Mouse (Mus musculus) testis, adult 2 months (tissue): Measurements from ENCODE around the gene Slamf7.

Experiments
- CTCF ChIP-seq: fragments of 200-500 bp; IDR thresholded peaks from 2 replicates; pipeline ENCODE4 v1.5.1; 2012; ENCODE audit warnings: low read depth, mild to moderate bottlenecking, inconsistent platforms, low read length, moderate library complexity; ENCODE audit not compliant: control insufficient read depth, insufficient read depth, insufficient replicate concordance
- POLR2A ChIP-seq: fragments of 200-500 bp; IDR thresholded peaks from 2 replicates; pipeline ENCODE4 v1.6.1; 2012; ENCODE audit warnings: low read depth, mild to moderate bottlenecking, inconsistent platforms, low read length, moderate library complexity; ENCODE audit not compliant: control insufficient read depth

GRCm38 (mm10) chr1:171616881-171617515 is 35.8 kb downstream of the Slamf7 start:
- no peak for TF ChIP-seq POLR2A
- TF ChIP-seq CTCF, result no peak
